8 mouse cellular contexts compared by ENCODE assay signal in the genomic region with DNA sequence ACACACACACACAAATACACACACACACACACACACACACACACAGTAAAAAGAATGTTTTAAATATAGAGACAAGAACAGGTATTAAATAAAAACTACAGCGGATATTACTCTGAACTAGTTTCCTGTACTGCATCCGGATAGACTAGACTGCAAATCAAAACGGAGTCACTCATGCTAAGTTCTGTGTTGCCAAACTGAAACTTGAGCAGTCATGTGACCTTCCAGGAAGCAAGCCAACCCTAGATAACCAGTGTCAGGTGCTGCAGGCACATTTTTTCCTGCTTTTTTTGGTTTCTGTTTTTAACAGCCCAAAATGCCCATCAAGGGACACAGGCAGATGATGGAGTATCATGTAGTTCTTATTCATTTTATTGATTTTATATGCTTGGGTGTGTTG. TPM values are rescaled to one million over a fixed set of nuclear protein-coding genes. Genes with fewer than 3 reads are reported as not detected.
DNase-seq lines count a peak whose midpoint lies in the region; ATAC-seq and TF ChIP-seq lines count a peak whose summit lies in the region.

No protein-coding gene starts in this region.

- TF ChIP-seq CTCF in spleen, adult 2 months (IDR thresholded peaks at IDR 0.05; ENCODE audit: extremely low read depth, insufficient read depth, insufficient read length, insufficient replicate concordance) = no peak
- no peak for TF ChIP-seq CTCF in kidney, postnatal 0 days (IDR thresholded peaks at IDR 0.05; ENCODE audit: low read depth)

- H3K4me3 ChIP-seq in spleen, adult 2 months (ENCODE audit: extremely low read depth, insufficient read depth, insufficient read length) = no peak overlapping the region
- no peak overlapping the region for H3K4me3 ChIP-seq in embryonic facial prominence, embryonic 14.5 days (ENCODE audit: low read depth, low read length)
- no peak overlapping the region for H3K4me3 ChIP-seq in kidney, postnatal 0 days (replicated peaks; ENCODE audit: low read depth, low read length)
- no peak overlapping the region for H3K4me3 ChIP-seq in neural tube, embryonic 15.5 days (replicated peaks)

- no peak for TF ChIP-seq POLR2A in spleen, adult 2 months (IDR thresholded peaks at IDR 0.05; ENCODE audit: low read depth, low read length)

- peak; percentile 40 to 52 for DNase-seq in spleen, adult 2 months (ENCODE audit: low read depth in 1 of 2, low spot score in 2 of 2)
- DNase-seq in spleen, postnatal 10 days (ENCODE audit: low spot score in 2 of 2) = no peak
- DNase-seq in embryonic facial prominence, embryonic 14.5 days (ENCODE audit: low spot score) = peak; percentile 93
- peak; percentile 88 for DNase-seq in kidney, postnatal 0 days (ENCODE audit: low spot score)
- DNase-seq in testis, postnatal 10 days (ENCODE audit: low spot score) = peak; percentile 56
- DNase-seq in cerebellum, postnatal 25 days = no peak

- 0% methylated on average over 3 of the region's 3 CpGs for WGBS in spleen, adult 2 months
- 6% methylated on average over 3 of the region's 3 CpGs for WGBS in embryonic facial prominence, embryonic 14.5 days
- WGBS in kidney, postnatal 0 days = 2% methylated on average over 3 of the region's 3 CpGs
- WGBS in neural tube, embryonic 15.5 days = 80% methylated on average over 3 of the region's 3 CpGs

- ATAC-seq in embryonic facial prominence, embryonic 14.5 days (ENCODE audit: low read depth) = peak; percentile 81; the same call in 1 of the 2 replicates
- ATAC-seq in kidney, postnatal 0 days (replicated peaks; ENCODE audit: low FRiP score, low read depth) = no peak; the same call in 1 of the 2 replicates
- ATAC-seq in erythroid progenitor cell, adult 5-6 weeks (replicated peaks; ENCODE audit: low FRiP score, poor library complexity, severe bottlenecking) = no peak
- ATAC-seq in neural tube, embryonic 15.5 days (ENCODE audit: low FRiP score) = no peak

- H3K9ac ChIP-seq in embryonic facial prominence, embryonic 14.5 days (ENCODE audit: low read depth, low read length) = no peak overlapping the region
- no peak overlapping the region for H3K9ac ChIP-seq in kidney, postnatal 0 days (ENCODE audit: low read depth, low read length)
- no peak overlapping the region for H3K9ac ChIP-seq in neural tube, embryonic 15.5 days (replicated peaks)

- peaks cover 10% of the 10 kb centered on the region; the same call in 1 of the 2 replicates for H3K4me1 ChIP-seq in spleen, adult 2 months (ENCODE audit: control insufficient read depth, insufficient read depth, insufficient read length)
- peaks cover 32% of the 10 kb centered on the region for H3K4me1 ChIP-seq in embryonic facial prominence, embryonic 14.5 days (ENCODE audit: control insufficient read depth, insufficient read depth, low read length)
- H3K4me1 ChIP-seq in kidney, postnatal 0 days (replicated peaks; ENCODE audit: insufficient read depth, low read length) = peaks cover 13% of the 10 kb centered on the region
- no peaks in the 10 kb centered on the region for H3K4me1 ChIP-seq in neural tube, embryonic 15.5 days

- H3K27me3 ChIP-seq in spleen, adult 2 months (ENCODE audit: control insufficient read depth, insufficient read depth, low read length) = no peaks in the 10 kb centered on the region; the same call in 1 of the 2 replicates
- no peaks in the 10 kb centered on the region for H3K27me3 ChIP-seq in embryonic facial prominence, embryonic 14.5 days (replicated peaks; ENCODE audit: control insufficient read depth, insufficient read depth, low read length)
- no peaks in the 10 kb centered on the region for H3K27me3 ChIP-seq in kidney, postnatal 0 days (ENCODE audit: insufficient read depth, low read length)
- no peaks in the 10 kb centered on the region for H3K27me3 ChIP-seq in neural tube, embryonic 15.5 days (replicated peaks)

- H3K36me3 ChIP-seq in spleen, adult 2 months (ENCODE audit: control insufficient read depth, insufficient read depth, low read length) = no peaks in the 10 kb centered on the region
- H3K36me3 ChIP-seq in embryonic facial prominence, embryonic 14.5 days (ENCODE audit: control insufficient read depth, insufficient read depth, low read length) = no peaks in the 10 kb centered on the region
- H3K36me3 ChIP-seq in kidney, postnatal 0 days (ENCODE audit: insufficient read depth, low read length) = no peaks in the 10 kb centered on the region
- no peaks in the 10 kb centered on the region for H3K36me3 ChIP-seq in neural tube, embryonic 15.5 days

- H3K27ac ChIP-seq in spleen, adult 2 months (ENCODE audit: insufficient read depth, low read length) = peak overlapping the region; percentile 65
- no peak overlapping the region; the same call in 1 of the 2 replicates for H3K27ac ChIP-seq in embryonic facial prominence, embryonic 14.5 days (replicated peaks; ENCODE audit: low read depth, low read length)
- no peak overlapping the region for H3K27ac ChIP-seq in kidney, postnatal 0 days
- no peak overlapping the region for H3K27ac ChIP-seq in neural tube, embryonic 15.5 days (replicated peaks)

- H3K4me2 ChIP-seq in embryonic facial prominence, embryonic 14.5 days (ENCODE audit: low read depth, low read length) = no peak overlapping the region
- H3K4me2 ChIP-seq in kidney, postnatal 0 days (ENCODE audit: low read length) = 0 out of 2 replicates have a peak overlapping the region, but pooled peaks have one; percentile 25
- H3K4me2 ChIP-seq in neural tube, embryonic 15.5 days = no peak overlapping the region

- no peaks in the 10 kb centered on the region for H3K9me3 ChIP-seq in embryonic facial prominence, embryonic 14.5 days (ENCODE audit: control insufficient read depth, low read length)
- H3K9me3 ChIP-seq in kidney, postnatal 0 days (replicated peaks; ENCODE audit: low read length) = no peaks in the 10 kb centered on the region
- H3K9me3 ChIP-seq in neural tube, embryonic 15.5 days (replicated peaks) = no peaks in the 10 kb centered on the region

RNA-seq across cellular contexts. Expression of a gene that starts 10.5 kb away (rescaled TPM):
- 2.9 and 3.5 TPM in 2 replicates for polyA plus RNA-seq in spleen, adult 2 months (2012; rRNA removed)
- polyA plus RNA-seq in embryonic facial prominence, embryonic 14.5 days (2014; fragmentation: Nextera tagmentation; extraction: Ambion mirVana) = 4.1 TPM in 2 replicates
- polyA plus RNA-seq in kidney, postnatal 0 days (2015; fragmentation: Nextera tagmentation; extraction: Ambion mirVana) = 25.4 and 26.7 TPM in 2 replicates
- total RNA-seq in erythroid progenitor cell, adult 5-6 weeks (2015; ENCODE audit: low replicate concordance) = not detected in 2 replicates
- total RNA-seq in erythroid progenitor cell, adult 5-6 weeks (2017; ENCODE audit: low replicate concordance) = not detected in 2 replicates
- 2.8 and 6.1 TPM in 2 replicates for polyA plus RNA-seq in neural tube, embryonic 15.5 days (2015; fragmentation: Nextera tagmentation; extraction: Ambion mirVana)

RNA-seq across cellular contexts. Expression of a gene that starts 38.7 kb away (rescaled TPM):
- 106 and 129 TPM in 2 replicates for polyA plus RNA-seq in spleen, adult 2 months (2012; rRNA removed)
- polyA plus RNA-seq in embryonic facial prominence, embryonic 14.5 days (2014; fragmentation: Nextera tagmentation; extraction: Ambion mirVana) = 114 and 116 TPM in 2 replicates
- 95.7 and 110 TPM in 2 replicates for polyA plus RNA-seq in kidney, postnatal 0 days (2015; fragmentation: Nextera tagmentation; extraction: Ambion mirVana)
- 51.9 and 61.6 TPM in 2 replicates for total RNA-seq in erythroid progenitor cell, adult 5-6 weeks (2015; ENCODE audit: low replicate concordance)
- total RNA-seq in erythroid progenitor cell, adult 5-6 weeks (2017; ENCODE audit: low replicate concordance) = 27.2 and 58.7 TPM in 2 replicates
- 27.6 and 35.8 TPM in 2 replicates for polyA plus RNA-seq in neural tube, embryonic 15.5 days (2015; fragmentation: Nextera tagmentation; extraction: Ambion mirVana)

Comparison
In these comparisons a context has a peak if more than half of its experiments do, and no peak if none do; other contexts are left out.
1. DNase-seq: peak in spleen, adult 2 months (2 of 2), embryonic facial prominence, embryonic 14.5 days (single experiment), kidney, postnatal 0 days (single experiment) and testis, postnatal 10 days (single experiment); none in spleen, postnatal 10 days (0 of 2) and cerebellum, postnatal 25 days (0 of 2).